Mouse (Mus musculus) brain, embryonic 14.5 days (tissue): ENCODE results near the gene Btbd17. TPM values are rescaled to one million over a fixed set of nuclear protein-coding genes. Genes with fewer than 3 reads are reported as not detected.
A peak's percentile ranks its signal among the peaks of the same experiment; 100 is the strongest.

Source experiments
- DNase-seq: peaks from one replicate; pipeline ENCODE4 v3.0.0-alpha.2; 2011; ENCODE audit warnings: low read depth
- CTCF ChIP-seq: fragments of 200-500 bp; IDR thresholded peaks from 2 replicates; pipeline ENCODE4 v1.5.1; 2012; ENCODE audit warnings: inconsistent platforms, mild to moderate bottlenecking, moderate library complexity, borderline replicate concordance; ENCODE audit not compliant: insufficient read depth, insufficient read length; ENCODE audit errors: extremely low read depth
- POLR2A ChIP-seq: fragments of 200-500 bp; IDR thresholded peaks from 2 replicates; pipeline ENCODE4 v1.6.1; 2012; ENCODE audit warnings: mild to moderate bottlenecking, inconsistent platforms, borderline replicate concordance; ENCODE audit not compliant: poor library complexity, insufficient read depth, insufficient read length, severe bottlenecking; ENCODE audit errors: extremely low read depth
- polyA plus RNA-seq: library from polyadenylated mRNA; depleted of rRNA; stranded (reverse); fragments of >200 nt; gene quantifications from 2 replicates; pipeline ENCODE4 v1.2.3, GENCODE M21; 2012

Btbd17 gene
- polyA plus RNA-seq, 1 experiment, result 36.2 TPM

- no peak for DNase-seq
- no peak for TF ChIP-seq POLR2A
- TF ChIP-seq CTCF, result no peak
Measured at GRCm38 (mm10) chr11:114802540-114803267, 7.0 kb upstream of the Btbd17 start.

GRCm38 (mm10) chr11:114801906-114802305 lies 6.2 kb upstream of the Btbd17 start:
- no peak for DNase-seq
- TF ChIP-seq POLR2A (no peak), CTCF (no peak)

GRCm38 (mm10) chr11:114798624-114799023 lies 2.9 kb upstream of the Btbd17 start, which contains the start of gene Gpr142:
Gpr142 (plus strand) TSS chr11:114798924.
- DNase-seq, result no peak
- TF ChIP-seq POLR2A (no peak), CTCF (no peak)

- TF ChIP-seq POLR2A (no peak), CTCF (no peak)
- no peak for DNase-seq
Measured at GRCm38 (mm10) chr11:114797981-114798380, 2.2 kb upstream of the Btbd17 start.

GRCm38 (mm10) chr11:114797176-114797575 lies 1.4 kb upstream of the Btbd17 start:
- no peak for DNase-seq

GRCm38 (mm10) chr11:114795231-114795746 lies 456 bp downstream of the Btbd17 start:
- TF ChIP-seq CTCF (peak; percentile 38), POLR2A (no peak)
- peak; percentile 99 for DNase-seq

More at GRCm38 (mm10) chr11:114797176-114797575, 1.4 kb upstream of the Btbd17 start:
- TF ChIP-seq CTCF (no peak), POLR2A (no peak)

- TF ChIP-seq POLR2A (no peak), CTCF (no peak)
- DNase-seq, result no peak
Measured at GRCm38 (mm10) chr11:114794691-114795090, 1.1 kb downstream of the Btbd17 start.

- DNase-seq, result no peak
- no peak for TF ChIP-seq POLR2A
- TF ChIP-seq CTCF, result no peak
Measured at GRCm38 (mm10) chr11:114793868-114794545, 1.7 kb downstream of the Btbd17 start.

- peak; percentile 58 for DNase-seq
- TF ChIP-seq POLR2A, result no peak
- no peak for TF ChIP-seq CTCF
Measured at GRCm38 (mm10) chr11:114792931-114793494, 2.7 kb downstream of the Btbd17 start.

GRCm38 (mm10) chr11:114791891-114792411 lies 3.8 kb downstream of the Btbd17 start:
- TF ChIP-seq POLR2A (0 out of 2 replicates have a peak, but pooled peaks have one; percentile 21), CTCF (no peak)
- DNase-seq, result peak; percentile 80

GRCm38 (mm10) chr11:114791351-114791889 lies 4.3 kb downstream of the Btbd17 start:
- no peak for TF ChIP-seq CTCF
- peak; percentile 55 for DNase-seq

- no peak for TF ChIP-seq POLR2A
- TF ChIP-seq CTCF, result peak; percentile 21; the same call in 1 of the 2 replicates
- DNase-seq, result no peak
Measured at GRCm38 (mm10) chr11:114790841-114791240, 4.9 kb downstream of the Btbd17 start.

GRCm38 (mm10) chr11:114790171-114790570 lies 5.6 kb downstream of the Btbd17 start:
- TF ChIP-seq CTCF, result no peak
- no peak for TF ChIP-seq POLR2A
- DNase-seq, result no peak

- no peak for DNase-seq
- TF ChIP-seq POLR2A (no peak), CTCF (no peak)
Measured at GRCm38 (mm10) chr11:114789716-114790115, 6.0 kb downstream of the Btbd17 start.
